Mouse (Mus musculus) layer of hippocampus, postnatal 36 days (tissue): ENCODE data around the gene Gm37240. TPM values are rescaled to one million over a fixed set of nuclear protein-coding genes. Genes with fewer than 3 reads are reported as not detected.

Experiments
- DNase-seq, 2 experiments: peaks; one replicate each; pipeline ENCODE4 v3.0.0; 2022
- total RNA-seq, 2 experiments: library from RNA; stranded (reverse); gene quantifications; 2 replicates each; pipeline ENCODE4 v1.2.3; 2021

The Gm37240 gene
- total RNA-seq, 2 experiments from 2014 or later, result not detected

DNA sequence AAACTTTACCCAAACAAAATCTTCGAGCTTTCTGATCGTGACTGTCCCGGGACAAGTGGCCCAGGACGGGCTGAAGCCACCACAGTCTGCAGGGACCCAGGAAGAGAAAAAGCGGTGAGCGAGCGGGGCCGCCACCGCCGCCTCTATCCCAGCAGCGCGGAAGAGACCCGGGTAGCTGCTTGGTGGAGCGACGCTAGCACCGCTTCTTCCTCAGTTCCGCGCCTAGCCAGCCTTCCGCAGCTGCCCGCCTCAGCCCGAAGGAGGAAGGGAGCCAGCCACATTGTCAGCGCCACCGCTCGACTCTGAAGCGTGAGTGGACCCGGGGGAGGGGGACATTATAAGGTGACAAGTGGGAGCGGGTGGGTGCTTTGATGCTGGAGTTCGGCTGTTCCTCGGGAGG lies 1071.9 kb downstream of the Gm37240 start:
- DNase-seq, result peak; percentile 20 to 40

DNA sequence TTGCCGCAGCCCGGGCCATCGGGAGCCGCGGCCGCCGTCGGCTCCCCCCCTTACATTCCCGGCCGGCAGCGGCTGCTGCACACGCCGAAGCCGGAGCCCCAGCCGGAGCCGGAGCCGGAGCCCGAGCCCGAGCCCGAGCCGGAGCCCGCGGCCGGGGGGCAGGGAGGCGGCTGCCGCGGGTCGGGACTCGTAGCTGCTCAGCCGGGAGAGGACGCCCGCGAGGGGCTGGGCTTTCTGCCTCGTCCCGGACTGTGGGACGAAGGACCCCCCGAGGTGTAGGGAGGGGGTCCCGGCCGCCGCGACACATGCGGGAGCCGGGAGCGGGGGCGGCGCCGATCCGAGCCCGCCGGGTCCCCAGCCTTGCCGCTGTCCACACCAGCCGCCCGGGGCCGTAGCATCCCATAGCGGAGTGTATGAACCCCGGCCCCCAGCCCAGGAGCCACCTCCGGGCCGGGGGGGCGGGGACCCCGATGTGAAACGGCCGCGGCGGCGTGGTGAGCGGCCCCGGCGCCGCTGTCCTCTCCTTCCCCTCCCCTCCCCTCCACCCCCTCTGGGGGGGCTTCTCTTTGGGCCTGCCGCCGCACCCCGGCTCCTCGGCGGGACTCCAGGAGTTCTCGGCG lies 1072.4 kb downstream of the Gm37240 start, which contains the start of gene Fbxw7:
Gene Fbxw7, plus strand, starts transcription at position 507 of the 620 bp plus-strand sequence.
- DNase-seq, result peak in 1 of 2 experiments; percentile 3

- DNase-seq, result peak; percentile 100
These were observed 1073.1 kb downstream of the Gm37240 start for GRCm38 (mm10) chr3:84814157-84814761.

DNA sequence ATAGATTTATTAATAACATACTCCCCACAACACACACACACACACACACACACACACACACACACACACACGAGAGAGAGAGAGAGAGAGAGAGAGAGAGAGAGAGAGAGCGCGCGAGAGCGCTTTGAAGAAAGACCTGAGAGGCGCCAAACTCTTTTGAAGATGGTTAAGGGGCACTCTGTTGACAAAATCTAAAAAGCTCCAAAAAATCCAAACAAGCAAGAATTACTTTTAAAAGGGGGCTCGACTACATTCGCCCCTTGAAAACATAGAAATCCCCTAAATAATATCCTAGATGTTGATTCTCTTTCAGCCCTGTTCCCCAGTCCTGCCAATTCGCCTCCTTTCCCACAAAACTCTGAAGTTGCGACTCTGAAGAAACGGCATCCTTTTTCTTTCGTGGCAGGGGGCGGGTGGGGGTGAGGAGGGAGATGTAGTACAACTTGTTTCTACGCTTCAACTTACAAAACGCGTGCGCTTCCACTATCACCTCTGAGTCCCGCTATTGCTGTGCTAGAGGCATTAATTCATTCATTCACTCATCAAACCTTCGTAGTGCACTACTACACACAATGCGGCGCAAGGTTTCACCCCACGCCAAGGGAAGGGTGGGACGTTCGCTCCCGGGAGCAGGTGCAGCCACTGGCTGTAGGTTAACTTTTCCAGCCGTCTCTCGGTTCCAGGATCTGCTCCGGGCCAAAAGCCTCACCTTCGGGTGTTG lies 1073.7 kb downstream of the Gm37240 start:
- no peak for DNase-seq

DNA sequence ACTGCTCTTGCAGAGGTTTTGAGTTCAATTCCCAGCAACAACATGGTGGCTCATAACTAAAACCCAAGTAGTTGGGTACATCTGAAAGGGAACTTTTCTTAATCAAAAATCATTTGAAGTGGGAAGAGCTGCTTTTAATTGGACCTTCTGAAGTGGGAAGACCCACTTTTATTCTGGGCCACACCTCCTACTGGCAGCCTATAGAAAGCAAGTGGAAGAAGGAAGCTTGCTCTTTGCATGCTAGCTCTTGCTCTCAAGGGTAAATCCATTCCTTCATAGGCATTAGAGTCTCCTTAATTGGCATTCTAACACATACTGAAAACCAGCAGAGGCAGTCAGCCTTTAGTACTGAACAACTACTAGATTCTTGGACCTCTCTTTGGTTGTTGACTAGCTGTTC lies 1076.5 kb downstream of the Gm37240 start:
- DNase-seq, result no peak

- no peak for DNase-seq
These were observed 1078.4 kb downstream of the Gm37240 start for GRCm38 (mm10) chr3:84808906-84809305.

GRCm38 (mm10) chr3:84807826-84808225 lies 1079.5 kb downstream of the Gm37240 start:
- no peak for DNase-seq

DNA sequence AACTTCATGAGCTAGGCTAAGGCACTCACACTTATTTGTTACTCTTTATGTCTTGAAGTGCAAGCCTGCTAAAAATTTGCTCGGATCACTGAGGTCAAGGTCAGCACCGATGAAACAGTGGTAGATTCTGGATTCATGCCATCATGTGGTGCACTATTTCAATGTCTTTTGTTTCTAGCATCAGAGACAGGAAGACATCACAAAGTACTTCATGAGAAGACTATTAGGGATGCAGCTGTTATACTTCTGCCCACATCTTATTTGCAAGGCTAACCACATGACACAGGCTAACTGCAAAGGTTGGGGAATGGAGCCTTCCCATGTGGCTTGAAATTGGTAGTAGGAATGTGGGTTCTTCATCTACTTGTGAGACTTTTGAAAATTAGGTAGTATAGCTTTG lies 1081.1 kb downstream of the Gm37240 start:
- DNase-seq, result no peak

GRCm38 (mm10) chr3:84804036-84804435 lies 1083.3 kb downstream of the Gm37240 start:
- no peak for DNase-seq

GRCm38 (mm10) chr3:84787914-84788313 lies 1099.4 kb downstream of the Gm37240 start:
- no peak for DNase-seq

GRCm38 (mm10) chr3:84776084-84776483 lies 1111.2 kb downstream of the Gm37240 start:
- DNase-seq, result no peak

- DNase-seq, result no peak
These were observed 1111.7 kb downstream of the Gm37240 start for GRCm38 (mm10) chr3:84775577-84775976.

GRCm38 (mm10) chr3:84775067-84775423 lies 1112.3 kb downstream of the Gm37240 start:
- no peak for DNase-seq

DNA sequence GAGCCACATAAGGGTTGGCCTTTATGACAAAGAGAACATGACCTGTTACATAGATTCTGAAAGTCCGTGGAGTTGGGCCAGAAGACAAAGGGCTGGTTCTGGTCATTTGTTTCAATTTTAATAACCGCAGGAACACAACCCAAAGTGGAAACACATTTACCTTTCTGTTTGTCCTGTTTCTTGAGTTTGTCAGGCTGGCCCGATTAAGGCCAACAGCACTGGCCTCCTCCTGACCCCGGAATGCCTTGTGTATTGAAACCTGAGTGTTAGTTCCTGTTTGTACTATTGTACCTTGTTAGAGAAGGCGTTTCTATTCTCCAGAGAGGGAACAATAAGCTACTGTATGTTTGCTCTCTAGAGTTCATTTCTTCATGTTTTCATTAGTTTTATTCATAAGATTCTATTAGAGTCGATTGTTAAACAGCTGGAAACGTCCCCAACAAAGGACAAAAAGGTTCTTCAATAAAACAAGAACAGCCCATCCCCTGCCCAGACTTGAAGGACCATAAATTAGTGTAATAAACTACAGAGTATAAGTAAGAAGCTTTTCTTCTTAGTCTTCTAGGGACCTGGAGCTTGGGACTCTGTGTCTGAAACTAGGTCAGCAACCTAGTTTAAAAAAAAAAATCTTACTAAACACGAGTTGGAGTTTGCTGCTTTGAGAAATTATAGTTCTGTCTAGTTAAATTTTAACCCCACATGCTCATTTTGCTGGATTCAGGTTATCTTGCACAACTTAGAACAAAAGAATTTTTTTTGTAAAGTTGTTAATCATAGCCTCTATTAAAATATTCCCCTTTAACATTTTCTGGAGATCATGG lies 1112.9 kb downstream of the Gm37240 start:
- no peak for DNase-seq

GRCm38 (mm10) chr3:84771980-84772379 lies 1115.3 kb downstream of the Gm37240 start:
- no peak for DNase-seq

- DNase-seq, result no peak
These were observed 1116.8 kb downstream of the Gm37240 start for GRCm38 (mm10) chr3:84770518-84770917.

DNA sequence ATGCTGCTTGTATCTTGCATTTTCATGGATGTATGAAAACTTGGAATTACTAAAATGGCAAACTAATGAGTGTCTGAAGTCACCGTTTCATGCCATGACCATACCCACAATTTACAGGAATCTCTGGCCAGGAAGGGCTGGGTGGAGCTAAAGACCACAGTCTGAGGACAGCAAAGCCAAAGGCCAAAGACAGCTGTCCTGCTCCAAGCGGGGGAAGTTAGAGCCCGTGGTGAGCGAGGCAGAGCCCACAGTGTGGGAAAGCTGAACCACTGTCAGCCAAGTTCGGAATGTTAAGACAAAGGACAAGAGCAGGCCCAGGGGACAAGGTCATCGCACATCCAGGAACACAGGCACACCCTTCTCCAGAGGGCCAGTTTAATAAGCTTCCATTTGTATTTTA lies 1117.9 kb downstream of the Gm37240 start:
- DNase-seq, result no peak

- no peak for DNase-seq
These were observed 1118.4 kb downstream of the Gm37240 start for GRCm38 (mm10) chr3:84768940-84769339.

- DNase-seq, result no peak
These were observed 1133.5 kb downstream of the Gm37240 start for GRCm38 (mm10) chr3:84753816-84754215.

- no peak for DNase-seq
These were observed 1138.1 kb downstream of the Gm37240 start for GRCm38 (mm10) chr3:84749222-84749621.

GRCm38 (mm10) chr3:84748139-84748538 lies 1139.2 kb downstream of the Gm37240 start:
- no peak for DNase-seq

DNA sequence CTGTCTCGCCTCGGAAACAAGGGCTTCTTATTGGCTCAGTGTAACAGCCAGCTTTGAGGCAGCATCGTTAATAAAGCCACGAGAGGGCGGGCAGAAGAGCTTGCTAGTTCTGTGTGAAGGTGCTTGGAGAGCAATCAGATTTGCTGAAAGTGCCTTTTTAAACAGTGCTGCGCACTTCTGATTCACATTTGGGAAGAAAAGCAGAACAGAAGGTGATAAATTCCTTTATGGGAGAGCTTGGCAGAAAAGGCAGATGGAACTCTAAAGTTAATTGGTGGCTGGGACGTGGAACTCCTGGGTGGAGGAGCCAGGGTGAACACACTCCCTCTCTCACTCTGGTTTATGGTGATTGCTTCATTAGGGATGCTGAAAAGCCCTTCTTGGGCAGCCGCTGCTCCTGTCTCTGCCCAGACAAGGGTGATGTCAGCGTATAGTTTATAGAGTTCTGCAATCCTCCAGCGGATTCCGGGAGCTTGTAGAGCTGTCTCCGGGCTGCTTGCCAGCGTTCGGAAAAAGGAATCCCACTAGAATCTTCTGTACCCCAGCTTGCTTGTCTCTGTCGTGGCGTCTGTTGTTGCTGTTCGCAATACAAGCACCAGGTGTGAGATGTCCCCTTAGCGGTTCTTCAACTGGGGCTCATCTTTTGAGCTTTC lies 1141.7 kb downstream of the Gm37240 start:
- peak; percentile 56 to 64 for DNase-seq
